Mouse (Mus musculus) ES-Bruce4 (cell line): ENCODE measurements at regions not wholly inside any gene's neighbourhood (a gene's known extent, or its start where the extent isn't known, plus 50 kb on each side); places are given as distances from the start of the nearest gene placed in this dataset.

Source experiments
- H3K27ac ChIP-seq: 2 replicates; pipeline ENCODE4 v1.5.1; 2012; ENCODE audit warnings: low read length, inconsistent platforms; ENCODE audit not compliant: insufficient read depth
- H3K27me3 ChIP-seq: 2 replicates; pipeline ENCODE4 v1.6.1; 2012; ENCODE audit warnings: mild to moderate bottlenecking, low read length, inconsistent platforms; ENCODE audit not compliant: control insufficient read depth, poor library complexity, insufficient read depth, severe bottlenecking
- H3K36me3 ChIP-seq: 2 replicates; pipeline ENCODE4 v1.6.1; 2012; ENCODE audit warnings: inconsistent platforms, mild to moderate bottlenecking, low read length, moderate library complexity; ENCODE audit not compliant: control insufficient read depth, poor library complexity, insufficient read depth, severe bottlenecking
- H3K4me1 ChIP-seq: one replicate; pipeline ENCODE4 v1.8.1; 2011; ENCODE audit warnings: low read length; ENCODE audit not compliant: control insufficient read depth, insufficient read depth
- H3K4me3 ChIP-seq: 2 replicates; pipeline ENCODE4 v1.5.1; 2011; ENCODE audit warnings: low read depth, mild to moderate bottlenecking, low read length
- H3K9ac ChIP-seq: 2 replicates; pipeline ENCODE4 v1.6.1; 2012; ENCODE audit warnings: low read depth, mild to moderate bottlenecking, inconsistent platforms; ENCODE audit not compliant: poor library complexity, severe bottlenecking
- H3K9me3 ChIP-seq: replicated peaks from 2 replicates; pipeline ENCODE4 v1.6.1; 2012; ENCODE audit warnings: mild to moderate bottlenecking, low read length, inconsistent platforms; ENCODE audit not compliant: control insufficient read depth, poor library complexity, insufficient read depth, severe bottlenecking
- CTCF ChIP-seq: IDR thresholded peaks from one replicate; pipeline ENCODE4 v1.8.1; 2011; ENCODE audit warnings: low read depth, low read length
- EP300 ChIP-seq: IDR thresholded peaks from 2 replicates; pipeline ENCODE4 v1.6.1; 2011; ENCODE audit warnings: low read depth, low read length; ENCODE audit not compliant: insufficient read depth
- POLR2A ChIP-seq: IDR thresholded peaks from one replicate; pipeline ENCODE4 v1.8.1; 2011; ENCODE audit warnings: low read length; ENCODE audit not compliant: insufficient read depth

GRCm38 (mm10) chr8:91897381-91897780, 95.5 kb upstream of the Irx3 start:
- no peak overlapping the region for H3K27ac ChIP-seq
- no peaks in the 10 kb centered on the region for H3K36me3 ChIP-seq
- H3K4me1 ChIP-seq, result no peaks in the 10 kb centered on the region
- no peak overlapping the region for H3K9ac ChIP-seq
- TF ChIP-seq EP300, result no peak
- TF ChIP-seq CTCF, result no peak
- TF ChIP-seq POLR2A, result no peak
- no peak overlapping the region for H3K4me3 ChIP-seq
- no peaks in the 10 kb centered on the region; the same call in 1 of the 2 replicates for H3K9me3 ChIP-seq
- H3K27me3 ChIP-seq, result no peaks in the 10 kb centered on the region

GRCm38 (mm10) chr8:91895987-91896386, 94.1 kb upstream of the Irx3 start:
- Histone ChIP-seq H3K4me3 (no peak overlapping the region), H3K4me1 (no peaks in the 10 kb centered on the region), H3K9me3 (no peaks in the 10 kb centered on the region; the same call in 1 of the 2 replicates), H3K27ac (no peak overlapping the region), H3K36me3 (no peaks in the 10 kb centered on the region), H3K9ac (no peak overlapping the region), H3K27me3 (no peaks in the 10 kb centered on the region)
- TF ChIP-seq CTCF (no peak), EP300 (no peak), POLR2A (no peak)

GRCm38 (mm10) chr8:91884862-91885261, 83.0 kb upstream of the Irx3 start:
- TF ChIP-seq CTCF (no peak), POLR2A (no peak), EP300 (no peak)
- H3K9ac ChIP-seq, result no peak overlapping the region
- H3K9me3 ChIP-seq, result no peaks in the 10 kb centered on the region
- peaks cover 5% of the 10 kb centered on the region for H3K4me1 ChIP-seq
- H3K36me3 ChIP-seq, result no peaks in the 10 kb centered on the region
- no peak overlapping the region for H3K27ac ChIP-seq
- H3K4me3 ChIP-seq, result no peak overlapping the region
- H3K27me3 ChIP-seq, result no peaks in the 10 kb centered on the region

GRCm38 (mm10) chr8:91884325-91884724, 82.5 kb upstream of the Irx3 start:
- TF ChIP-seq CTCF, result no peak
- no peak for TF ChIP-seq POLR2A
- 0 out of 2 replicates have a peak, but pooled peaks have one; percentile 53 for TF ChIP-seq EP300
- H3K4me3 ChIP-seq, result no peak overlapping the region
- H3K4me1 ChIP-seq, result peaks cover 5% of the 10 kb centered on the region
- no peaks in the 10 kb centered on the region for H3K27me3 ChIP-seq
- H3K36me3 ChIP-seq, result no peaks in the 10 kb centered on the region
- no peak overlapping the region for H3K9ac ChIP-seq
- no peaks in the 10 kb centered on the region for H3K9me3 ChIP-seq
- H3K27ac ChIP-seq, result no peak overlapping the region; the same call in 1 of the 2 replicates

GRCm38 (mm10) chr8:91883012-91883411, 81.1 kb upstream of the Irx3 start:
- TF ChIP-seq EP300 (peak; percentile 94), CTCF (no peak), POLR2A (no peak)

GRCm38 (mm10) chr8:91878886-91879285, 77.0 kb upstream of the Irx3 start:
- H3K9ac ChIP-seq, result no peak overlapping the region
- no peak for TF ChIP-seq CTCF
- TF ChIP-seq EP300, result no peak
- no peak for TF ChIP-seq POLR2A
- H3K27ac ChIP-seq, result no peak overlapping the region
- H3K36me3 ChIP-seq, result no peaks in the 10 kb centered on the region
- H3K27me3 ChIP-seq, result no peaks in the 10 kb centered on the region
- H3K9me3 ChIP-seq, result no peaks in the 10 kb centered on the region
- H3K4me3 ChIP-seq, result no peak overlapping the region
- H3K4me1 ChIP-seq, result peaks cover 2% of the 10 kb centered on the region

More at GRCm38 (mm10) chr8:91883012-91883411, 81.1 kb upstream of the Irx3 start:
- H3K36me3 ChIP-seq, result no peaks in the 10 kb centered on the region
- H3K27ac ChIP-seq, result peak overlapping the region; percentile 62
- no peaks in the 10 kb centered on the region for H3K27me3 ChIP-seq
- no peaks in the 10 kb centered on the region for H3K9me3 ChIP-seq
- no peak overlapping the region for H3K9ac ChIP-seq
- H3K4me1 ChIP-seq, result peaks cover 5% of the 10 kb centered on the region
- no peak overlapping the region for H3K4me3 ChIP-seq
